Mouse (Mus musculus) stomach, postnatal 0 days (tissue): Measurements from ENCODE around the gene Btg1. TPM values are rescaled to one million over a fixed set of nuclear protein-coding genes. Genes with fewer than 3 reads are reported as not detected.

ENCODE experiments used
- ATAC-seq: fragments of 200-750 bp; cut with Nextera tagmentation; 2 replicates; pipeline ENCODE4 v1.8.0; 2017; ENCODE audit not compliant: low FRiP score, low TSS enrichment
- DNase-seq: peaks from one replicate; pipeline ENCODE4 v3.0.0-alpha.2; 2016; ENCODE audit warnings: low spot score
- H3K27ac ChIP-seq: fragments of 300-500 bp; sonication (generic); replicated peaks from 2 replicates; pipeline ENCODE4 v1.5.1; 2014; ENCODE audit warnings: mild to moderate bottlenecking, control low read depth
- H3K27me3 ChIP-seq: fragments of 300-500 bp; sonication (generic); 2 replicates; pipeline ENCODE4 v1.6.1; 2014; ENCODE audit warnings: low read length; ENCODE audit not compliant: control insufficient read depth, insufficient read depth
- H3K36me3 ChIP-seq: fragments of 300-500 bp; sonication (generic); 2 replicates; pipeline ENCODE4 v1.6.1; 2014; ENCODE audit warnings: low read length, mixed read lengths; ENCODE audit not compliant: control insufficient read depth, insufficient read depth
- H3K4me1 ChIP-seq: fragments of 300-500 bp; sonication (generic); replicated peaks from 2 replicates; pipeline ENCODE4 v1.6.1; 2014; ENCODE audit warnings: antibody characterized with exemption; ENCODE audit not compliant: control insufficient read depth, insufficient read depth
- H3K4me2 ChIP-seq: fragments of 300-500 bp; sonication (generic); replicated peaks from 2 replicates; pipeline ENCODE4 v1.6.1; 2014; ENCODE audit warnings: low read depth, mild to moderate bottlenecking, control low read depth, moderate library complexity
- H3K4me3 ChIP-seq: fragments of 300-500 bp; sonication (generic); 2 replicates; pipeline ENCODE4 v1.5.1; 2014; ENCODE audit warnings: low read depth, low read length, control low read depth
- H3K9ac ChIP-seq: fragments of 300-500 bp; sonication (generic); 2 replicates; pipeline ENCODE4 v1.6.1; 2014; ENCODE audit warnings: mild to moderate bottlenecking, low read length, control low read depth, mixed read lengths
- H3K9me3 ChIP-seq: fragments of 300-500 bp; sonication (generic); 2 replicates; pipeline ENCODE4 v1.6.1; 2016; ENCODE audit warnings: low read length; ENCODE audit not compliant: control insufficient read depth
- CTCF ChIP-seq: IDR thresholded peaks from 2 replicates; pipeline ENCODE4 v1.5.1; 2016; ENCODE audit warnings: antibody characterized with exemption, low read depth, mild to moderate bottlenecking, moderate library complexity
- EP300 ChIP-seq: optimal IDR thresholded peaks from 2 replicates; pipeline ENCODE3; 2016; ENCODE audit warnings: antibody characterized with exemption
- WGBS: fragments of 180-500 bp; shearing (Covaris S2); extraction: QIAGEN DNeasy Blood & Tissue Kit; methylation state at CpG from one replicate; pipeline ENCODE4 v1.1.7; 2014; 5-methylcytosine and 5-hydroxymethylcytosine counted together
- polyA plus RNA-seq: library from polyadenylated mRNA; unstranded; fragments of >200 nt; fragmentation: Nextera tagmentation; extraction: Ambion mirVana; gene quantifications from 2 replicates; pipeline ENCODE4 v1.2.1, GENCODE M21; 2015

Gene Btg1
- polyA plus RNA-seq, 1 experiment from 2014 or later, result 59.8 TPM

GRCm38 (mm10) chr10:96655066-96655465 lies 38.3 kb downstream of the Btg1 start:
- no peak overlapping the region for H3K27ac ChIP-seq
- no peaks in the 10 kb centered on the region for H3K4me1 ChIP-seq
- DNase-seq, result no peak
- no peak overlapping the region for H3K9ac ChIP-seq
- no peaks in the 10 kb centered on the region for H3K27me3 ChIP-seq
- no peaks in the 10 kb centered on the region for H3K36me3 ChIP-seq
- H3K4me3 ChIP-seq, result no peak overlapping the region
- H3K4me2 ChIP-seq, result no peak overlapping the region
- ATAC-seq, result no peak
- 57% methylated on average over 2 of the region's 2 CpGs for WGBS
- no peaks in the 10 kb centered on the region for H3K9me3 ChIP-seq
- TF ChIP-seq CTCF, result no peak
- TF ChIP-seq EP300, result no peak

GRCm38 (mm10) chr10:96656176-96656575 lies 39.4 kb downstream of the Btg1 start:
- Histone ChIP-seq H3K27me3 (no peaks in the 10 kb centered on the region), H3K4me3 (no peak overlapping the region), H3K27ac (no peak overlapping the region), H3K4me1 (no peaks in the 10 kb centered on the region), H3K9ac (no peak overlapping the region), H3K36me3 (no peaks in the 10 kb centered on the region), H3K4me2 (no peak overlapping the region), H3K9me3 (no peaks in the 10 kb centered on the region)
- no peak for TF ChIP-seq EP300
- TF ChIP-seq CTCF, result no peak
- WGBS, result 79% methylated on average over 3 of the region's 3 CpGs
- ATAC-seq, result no peak
- no peak for DNase-seq

DNA sequence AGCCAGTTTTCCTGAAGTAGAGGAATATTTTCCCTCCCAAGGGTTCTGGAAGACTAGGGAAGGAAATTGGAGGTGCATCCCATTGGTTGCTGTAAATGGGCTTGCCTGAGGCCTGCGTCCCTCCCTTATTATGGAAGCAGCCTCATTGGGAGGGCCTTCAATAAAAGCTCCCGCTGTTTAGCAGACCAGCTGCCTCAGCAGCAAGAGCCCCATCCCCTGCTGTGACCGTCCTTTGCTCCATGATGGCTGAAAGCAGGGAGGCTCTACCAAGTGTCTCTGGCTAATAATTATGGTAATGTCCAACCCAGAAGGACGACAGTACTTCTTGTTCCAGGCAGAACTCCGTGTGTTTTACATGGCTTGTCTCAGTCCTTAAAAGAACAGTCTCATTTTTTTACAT lies 42.1 kb downstream of the Btg1 start:
- Histone ChIP-seq H3K4me3 (no peak overlapping the region), H3K9me3 (no peaks in the 10 kb centered on the region), H3K27me3 (no peaks in the 10 kb centered on the region), H3K4me2 (no peak overlapping the region), H3K36me3 (no peaks in the 10 kb centered on the region), H3K9ac (no peak overlapping the region), H3K27ac (no peak overlapping the region), H3K4me1 (no peaks in the 10 kb centered on the region)
- ATAC-seq (no peak), DNase-seq (no peak)
- 58% methylated on average over 5 of the region's 5 CpGs for WGBS
- TF ChIP-seq EP300 (no peak), CTCF (no peak)

DNA sequence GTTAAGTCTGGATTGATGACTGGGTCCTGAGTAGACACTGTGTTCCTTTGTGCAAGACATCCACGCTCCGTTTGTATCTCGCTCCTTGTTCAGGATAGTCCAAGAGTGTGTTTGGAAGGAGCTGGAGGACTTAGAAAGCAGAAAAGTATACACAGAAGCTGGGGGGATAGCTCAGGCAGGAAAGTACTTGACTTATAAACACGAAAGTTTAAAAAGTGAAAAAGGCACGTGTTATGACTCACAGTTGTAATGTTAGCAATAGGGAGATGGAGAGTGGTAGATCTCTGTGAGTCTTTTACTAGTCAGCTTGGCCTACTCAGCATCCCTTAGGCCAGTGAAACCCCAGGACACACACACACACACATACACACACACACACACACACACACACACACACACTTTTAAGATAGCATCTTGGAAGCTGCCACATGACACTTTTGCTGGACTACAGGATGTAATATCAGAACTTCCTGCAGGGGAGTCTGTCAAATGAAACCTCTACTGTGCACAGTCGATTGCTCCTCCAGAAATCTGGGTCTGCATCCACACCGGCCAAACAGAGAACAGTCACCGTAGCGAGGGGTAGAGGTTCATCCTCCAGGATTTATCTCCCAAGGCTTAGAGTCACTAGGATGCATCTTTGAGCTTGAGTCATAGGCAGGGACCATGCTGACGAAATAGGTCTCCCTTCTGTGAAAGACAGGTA lies 43.6 kb downstream of the Btg1 start:
- H3K36me3 ChIP-seq, result no peaks in the 10 kb centered on the region
- DNase-seq (no peak), ATAC-seq (no peak)
- H3K27me3 ChIP-seq, result no peaks in the 10 kb centered on the region
- no peaks in the 10 kb centered on the region for H3K9me3 ChIP-seq
- TF ChIP-seq CTCF, result no peak
- no peak for TF ChIP-seq EP300
- H3K4me1 ChIP-seq, result no peaks in the 10 kb centered on the region
- no peak overlapping the region for H3K27ac ChIP-seq
- no peak overlapping the region for H3K4me2 ChIP-seq
- H3K9ac ChIP-seq, result no peak overlapping the region
- WGBS, result 63% methylated on average over 10 of the region's 10 CpGs
- no peak overlapping the region for H3K4me3 ChIP-seq

- no peaks in the 10 kb centered on the region for H3K27me3 ChIP-seq
- no peak overlapping the region for H3K27ac ChIP-seq
- no peaks in the 10 kb centered on the region for H3K36me3 ChIP-seq
- no peaks in the 10 kb centered on the region for H3K4me1 ChIP-seq
- no peak for TF ChIP-seq CTCF
- TF ChIP-seq EP300, result no peak
- H3K9me3 ChIP-seq, result no peaks in the 10 kb centered on the region
- no peak overlapping the region for H3K4me3 ChIP-seq
- WGBS, result 91% methylated on average over 4 of the region's 4 CpGs
- DNase-seq (no peak), ATAC-seq (no peak)
- no peak overlapping the region for H3K9ac ChIP-seq
- H3K4me2 ChIP-seq, result no peak overlapping the region
Measured at GRCm38 (mm10) chr10:96662976-96663375, 46.2 kb downstream of the Btg1 start.

GRCm38 (mm10) chr10:96663739-96664430 lies 47.1 kb downstream of the Btg1 start:
- H3K4me1 ChIP-seq, result no peaks in the 10 kb centered on the region
- H3K27me3 ChIP-seq, result no peaks in the 10 kb centered on the region
- no peak overlapping the region for H3K27ac ChIP-seq
- DNase-seq (no peak), ATAC-seq (no peak)
- H3K9me3 ChIP-seq, result no peaks in the 10 kb centered on the region
- no peak overlapping the region for H3K4me3 ChIP-seq
- no peak overlapping the region for H3K4me2 ChIP-seq
- H3K36me3 ChIP-seq, result no peaks in the 10 kb centered on the region
- no peak overlapping the region for H3K9ac ChIP-seq
- TF ChIP-seq EP300, result no peak
- no peak for TF ChIP-seq CTCF
- WGBS, result 91% methylated on average over 9 of the region's 9 CpGs
